Mouse (Mus musculus): ENCODE results near the gene Tanc1. TPM values are rescaled to one million over a fixed set of nuclear protein-coding genes. Genes with fewer than 3 reads are reported as not detected.

The Tanc1 gene
- polyA plus RNA-seq, 1 experiment from 2014 or later, result 10.0 TPM

- no peaks in the 10 kb centered on the region for H3K9me3 ChIP-seq
- H3K4me3 ChIP-seq, result no peak overlapping the region
- H3K36me3 ChIP-seq, result no peaks in the 10 kb centered on the region
- H3K27ac ChIP-seq (replicated peaks), result no peak overlapping the region
- no peak overlapping the region for H3K4me2 ChIP-seq
- peaks cover 2% of the 10 kb centered on the region; the same call in 1 of the 2 replicates for H3K27me3 ChIP-seq
- no peak overlapping the region for H3K9ac ChIP-seq
- ATAC-seq (ENCODE audit: low read depth), result no peak
- peaks cover 33% of the 10 kb centered on the region for H3K4me1 ChIP-seq (replicated peaks)
- WGBS, result 86% methylated on average over 6 of the region's 6 CpGs
These were observed 13.6 kb upstream of the Tanc1 start for GRCm38 (mm10) chr2:59598286-59598685.

- Histone ChIP-seq H3K36me3 (no peaks in the 10 kb centered on the region), H3K27ac (replicated peaks) (0 out of 2 replicates have a peak overlapping the region, but pooled peaks have one; percentile 28), H3K4me1 (replicated peaks) (peaks cover 27% of the 10 kb centered on the region), H3K4me3 (no peak overlapping the region), H3K9me3 (no peaks in the 10 kb centered on the region), H3K4me2 (no peak overlapping the region), H3K27me3 (peaks cover 5% of the 10 kb centered on the region; the same call in 1 of the 2 replicates), H3K9ac (no peak overlapping the region)
- 12% methylated on average over 4 of the region's 4 CpGs for WGBS
- no peak for ATAC-seq (ENCODE audit: low read depth)
These were observed 12.9 kb upstream of the Tanc1 start for GRCm38 (mm10) chr2:59598894-59599293.

- no peaks in the 10 kb centered on the region for H3K9me3 ChIP-seq
- H3K4me3 ChIP-seq, result no peak overlapping the region
- H3K27ac ChIP-seq (replicated peaks), result 0 out of 2 replicates have a peak overlapping the region, but pooled peaks have one; percentile 28
- 3% methylated on average over 7 of the region's 7 CpGs for WGBS
- peaks cover 21% of the 10 kb centered on the region for H3K4me1 ChIP-seq (replicated peaks)
- H3K36me3 ChIP-seq, result no peaks in the 10 kb centered on the region
- no peak overlapping the region for H3K9ac ChIP-seq
- peaks cover 5% of the 10 kb centered on the region; the same call in 1 of the 2 replicates for H3K27me3 ChIP-seq
- H3K4me2 ChIP-seq, result peak overlapping the region; percentile 22; the same call in 1 of the 2 replicates
- peak; percentile 66 for ATAC-seq (ENCODE audit: low read depth)
These were observed 12.3 kb upstream of the Tanc1 start for GRCm38 (mm10) chr2:59599338-59600111.

- Histone ChIP-seq H3K4me3 (no peak overlapping the region), H3K4me2 (peak overlapping the region; percentile 22; the same call in 1 of the 2 replicates), H3K9ac (no peak overlapping the region), H3K36me3 (no peaks in the 10 kb centered on the region), H3K27ac (replicated peaks) (0 out of 2 replicates have a peak overlapping the region, but pooled peaks have one; percentile 28), H3K27me3 (peaks cover 5% of the 10 kb centered on the region; the same call in 1 of the 2 replicates), H3K9me3 (no peaks in the 10 kb centered on the region), H3K4me1 (replicated peaks) (peaks cover 20% of the 10 kb centered on the region)
- WGBS, result 41% methylated on average over 19 of the region's 19 CpGs
- ATAC-seq (ENCODE audit: low read depth), result peak; percentile 62
These were observed 11.6 kb upstream of the Tanc1 start for GRCm38 (mm10) chr2:59600123-59600840.

- Histone ChIP-seq H3K36me3 (no peaks in the 10 kb centered on the region), H3K4me3 (no peak overlapping the region), H3K27ac (replicated peaks) (no peak overlapping the region), H3K9ac (no peak overlapping the region), H3K9me3 (no peaks in the 10 kb centered on the region), H3K4me1 (replicated peaks) (peaks cover 20% of the 10 kb centered on the region), H3K4me2 (no peak overlapping the region), H3K27me3 (peaks cover 5% of the 10 kb centered on the region; the same call in 1 of the 2 replicates)
- 81% methylated on average over 2 of the region's 2 CpGs for WGBS
- no peak for ATAC-seq (ENCODE audit: low read depth)
These were observed 10.9 kb upstream of the Tanc1 start for GRCm38 (mm10) chr2:59600980-59601379.

- Histone ChIP-seq H3K4me2 (no peak overlapping the region), H3K9ac (no peak overlapping the region), H3K4me1 (replicated peaks) (peaks cover 20% of the 10 kb centered on the region), H3K9me3 (no peaks in the 10 kb centered on the region), H3K27me3 (peaks cover 5% of the 10 kb centered on the region; the same call in 1 of the 2 replicates), H3K4me3 (no peak overlapping the region), H3K27ac (replicated peaks) (no peak overlapping the region), H3K36me3 (no peaks in the 10 kb centered on the region)
- WGBS, result 91% methylated on average over 8 of the region's 8 CpGs
- no peak for ATAC-seq (ENCODE audit: low read depth)
These were observed 10.4 kb upstream of the Tanc1 start for GRCm38 (mm10) chr2:59601452-59601851.

GRCm38 (mm10) chr2:59608958-59609357, 2.9 kb upstream of the Tanc1 start:
- H3K4me2 ChIP-seq, result no peak overlapping the region
- no peaks in the 10 kb centered on the region for H3K9me3 ChIP-seq
- no peak overlapping the region for H3K4me3 ChIP-seq
- H3K4me1 ChIP-seq (replicated peaks), result peaks cover 30% of the 10 kb centered on the region
- no peak overlapping the region for H3K27ac ChIP-seq (replicated peaks)
- 55% methylated on average over 5 of the region's 5 CpGs for WGBS
- no peaks in the 10 kb centered on the region for H3K36me3 ChIP-seq
- no peak overlapping the region for H3K9ac ChIP-seq
- no peak for ATAC-seq (ENCODE audit: low read depth)
- H3K27me3 ChIP-seq, result peaks cover 6% of the 10 kb centered on the region; the same call in 1 of the 2 replicates

- Histone ChIP-seq H3K4me2 (peak overlapping the region; percentile 99), H3K27ac (replicated peaks) (peak overlapping the region; percentile 80), H3K4me3 (peak overlapping the region; percentile 85), H3K36me3 (no peaks in the 10 kb centered on the region), H3K9ac (peak overlapping the region; percentile 80), H3K4me1 (replicated peaks) (peaks cover 39% of the 10 kb centered on the region), H3K9me3 (no peaks in the 10 kb centered on the region), H3K27me3 (peaks cover 13% of the 10 kb centered on the region)
- WGBS, result under 1% methylated on average over 14 of the region's 14 CpGs
- no peak; the same call in 1 of the 2 replicates for ATAC-seq (ENCODE audit: low read depth)
These were observed 529 bp upstream of the Tanc1 start for GRCm38 (mm10) chr2:59611216-59611810.

- Histone ChIP-seq H3K4me2 (peak overlapping the region; percentile 99), H3K27ac (replicated peaks) (peak overlapping the region; percentile 80), H3K9ac (peak overlapping the region; percentile 80), H3K36me3 (no peaks in the 10 kb centered on the region), H3K4me1 (replicated peaks) (peaks cover 39% of the 10 kb centered on the region), H3K4me3 (peak overlapping the region; percentile 85), H3K9me3 (no peaks in the 10 kb centered on the region), H3K27me3 (peaks cover 13% of the 10 kb centered on the region)
- under 1% methylated on average over 33 of the region's 33 CpGs for WGBS
- ATAC-seq (ENCODE audit: low read depth), result peak; percentile 21
These were observed 1.1 kb downstream of the Tanc1 start for GRCm38 (mm10) chr2:59612733-59613473.

GRCm38 (mm10) chr2:59613474-59614019, 1.7 kb downstream of the Tanc1 start:
- Histone ChIP-seq H3K9me3 (no peaks in the 10 kb centered on the region), H3K27me3 (peaks cover 13% of the 10 kb centered on the region), H3K4me1 (replicated peaks) (peaks cover 35% of the 10 kb centered on the region), H3K9ac (peak overlapping the region; percentile 80), H3K4me2 (peak overlapping the region; percentile 99), H3K4me3 (peak overlapping the region; percentile 85), H3K36me3 (no peaks in the 10 kb centered on the region), H3K27ac (replicated peaks) (no peak overlapping the region)
- 8% methylated on average over 9 of the region's 9 CpGs for WGBS
- peak; percentile 9; the same call in 1 of the 2 replicates for ATAC-seq (ENCODE audit: low read depth)

GRCm38 (mm10) chr2:59616890-59617289, 5.0 kb downstream of the Tanc1 start:
- ATAC-seq (ENCODE audit: low read depth), result no peak
- peaks cover 24% of the 10 kb centered on the region for H3K4me1 ChIP-seq (replicated peaks)

More at GRCm38 (mm10) chr2:59616890-59617289, 5.0 kb downstream of the Tanc1 start:
- peaks cover 6% of the 10 kb centered on the region; the same call in 1 of the 2 replicates for H3K27me3 ChIP-seq
- no peaks in the 10 kb centered on the region for H3K36me3 ChIP-seq
- H3K4me3 ChIP-seq, result no peak overlapping the region
- no peak overlapping the region for H3K27ac ChIP-seq (replicated peaks)
- WGBS, result 81% methylated on average over 2 of the region's 2 CpGs
- H3K9ac ChIP-seq, result no peak overlapping the region
- no peaks in the 10 kb centered on the region for H3K9me3 ChIP-seq
- H3K4me2 ChIP-seq, result no peak overlapping the region

Data from neural tube, embryonic 13.5 days (tissue).